Mouse (Mus musculus) limb, embryonic 13.5 days (tissue): Measurements from ENCODE around the gene Dnmt3a. TPM values are rescaled to one million over a fixed set of nuclear protein-coding genes. Genes with fewer than 3 reads are reported as not detected.

Experiments
- ATAC-seq: fragments of 200-750 bp; cut with Nextera tagmentation; 2 replicates; pipeline ENCODE4 v1.8.0; 2017; ENCODE audit warnings: low read depth, moderate number of reproducible peaks, moderate TSS enrichment; ENCODE audit not compliant: low FRiP score
- H3K27ac ChIP-seq: fragments of 300-500 bp; sonication (generic); 2 replicates; pipeline ENCODE4 v1.5.1; 2015; ENCODE audit warnings: inconsistent platforms, mild to moderate bottlenecking, moderate library complexity
- H3K27me3 ChIP-seq: fragments of 300-500 bp; sonication (generic); 2 replicates; pipeline ENCODE4 v1.6.1; 2015; ENCODE audit warnings: mild to moderate bottlenecking, inconsistent platforms
- H3K36me3 ChIP-seq: fragments of 300-500 bp; sonication (generic); 2 replicates; pipeline ENCODE4 v1.6.1; 2015; ENCODE audit warnings: inconsistent platforms, mild to moderate bottlenecking, moderate library complexity
- H3K4me1 ChIP-seq: fragments of 300-500 bp; sonication (generic); 2 replicates; pipeline ENCODE4 v1.6.1; 2015; ENCODE audit warnings: inconsistent platforms
- H3K4me2 ChIP-seq: fragments of 300-500 bp; sonication (generic); replicated peaks from 2 replicates; pipeline ENCODE4 v1.6.1; 2015; ENCODE audit warnings: inconsistent platforms, mild to moderate bottlenecking, moderate library complexity
- H3K4me3 ChIP-seq: fragments of 300-500 bp; sonication (generic); 2 replicates; pipeline ENCODE4 v1.5.1; 2015; ENCODE audit warnings: moderate library complexity, mild to moderate bottlenecking, inconsistent platforms
- H3K9ac ChIP-seq: fragments of 300-500 bp; sonication (generic); 2 replicates; pipeline ENCODE4 v1.6.1; 2015; ENCODE audit warnings: mild to moderate bottlenecking, inconsistent platforms
- H3K9me3 ChIP-seq: fragments of 300-500 bp; sonication (generic); 2 replicates; pipeline ENCODE4 v1.6.1; 2016; ENCODE audit warnings: inconsistent platforms
- WGBS: fragments of 180-500 bp; shearing (Covaris S2); methylation state at CpG from one replicate; pipeline ENCODE4 v1.1.7; 2015; 5-methylcytosine and 5-hydroxymethylcytosine counted together
- polyA plus RNA-seq: library from polyadenylated mRNA; unstranded; fragments of >200 nt; fragmentation: Nextera tagmentation; extraction: Ambion mirVana; gene quantifications from 2 replicates; pipeline ENCODE4 v1.2.1, GENCODE M21; 2015

The Dnmt3a gene
- polyA plus RNA-seq, 1 experiment from 2014 or later = 200 TPM

DNA sequence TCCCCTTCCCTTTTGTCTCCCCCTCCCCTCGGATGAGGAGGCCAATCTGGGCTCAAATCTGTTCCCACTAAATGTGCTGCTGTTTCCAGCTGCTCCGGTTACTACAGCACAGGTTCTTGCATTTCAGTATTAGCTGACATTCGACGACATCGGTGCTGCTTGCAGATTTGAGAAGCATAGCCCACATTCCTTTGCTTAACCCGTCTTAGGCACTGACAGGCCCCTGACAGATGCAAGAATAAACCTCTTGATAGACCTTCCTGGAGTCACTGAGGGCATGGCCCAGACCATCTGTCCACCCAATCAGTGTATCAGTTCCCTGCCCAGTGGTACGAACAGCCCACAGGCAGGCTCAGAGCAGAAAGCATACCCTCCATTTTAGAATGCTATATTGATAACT is 38.1 kb downstream of the Dnmt3a start:
- H3K36me3 ChIP-seq = peaks cover 58% of the 10 kb centered on the region

DNA sequence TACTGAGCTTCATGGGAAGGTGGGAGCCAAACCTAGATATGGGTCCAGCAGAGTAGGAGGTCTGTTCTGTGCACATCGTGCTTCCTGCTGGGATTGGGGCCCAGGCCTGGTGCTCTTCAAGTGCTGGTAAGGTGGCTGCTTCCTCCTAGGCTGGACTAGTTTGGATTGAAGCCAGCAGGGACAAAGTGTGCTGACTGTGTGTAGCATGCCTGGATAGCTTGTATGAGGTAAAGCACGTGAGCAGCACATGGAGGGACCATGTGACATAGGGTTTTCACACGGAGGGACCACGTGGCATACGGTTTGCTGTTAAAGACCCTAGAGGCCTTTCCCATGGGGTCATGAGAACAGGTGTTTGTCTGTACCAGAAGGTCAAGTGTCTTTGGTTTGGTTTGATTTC is 38.5 kb downstream of the Dnmt3a start:
- Histone ChIP-seq H3K27me3 (no peaks in the 10 kb centered on the region), H3K9ac (no peak overlapping the region), H3K4me3 (no peak overlapping the region), H3K27ac (peak overlapping the region; percentile 87), H3K36me3 (peaks cover 58% of the 10 kb centered on the region), H3K9me3 (no peaks in the 10 kb centered on the region), H3K4me1 (peaks cover 42% of the 10 kb centered on the region), H3K4me2 (no peak overlapping the region)
- peak; percentile 5; the same call in 1 of the 2 replicates for ATAC-seq
- 60% methylated on average over 5 of the region's 5 CpGs for WGBS

More for the DNA sequence above, 38.1 kb downstream of the Dnmt3a start:
- peaks cover 40% of the 10 kb centered on the region for H3K4me1 ChIP-seq
- H3K4me2 ChIP-seq = peak overlapping the region; percentile 39
- WGBS = 15% methylated on average over 7 of the region's 7 CpGs
- no peaks in the 10 kb centered on the region for H3K9me3 ChIP-seq
- peak overlapping the region; percentile 87 for H3K27ac ChIP-seq
- ATAC-seq = peak; percentile 76
- 0 out of 2 replicates have a peak overlapping the region, but pooled peaks have one; percentile 14 for H3K9ac ChIP-seq
- H3K4me3 ChIP-seq = no peak overlapping the region
- H3K27me3 ChIP-seq = no peaks in the 10 kb centered on the region

DNA sequence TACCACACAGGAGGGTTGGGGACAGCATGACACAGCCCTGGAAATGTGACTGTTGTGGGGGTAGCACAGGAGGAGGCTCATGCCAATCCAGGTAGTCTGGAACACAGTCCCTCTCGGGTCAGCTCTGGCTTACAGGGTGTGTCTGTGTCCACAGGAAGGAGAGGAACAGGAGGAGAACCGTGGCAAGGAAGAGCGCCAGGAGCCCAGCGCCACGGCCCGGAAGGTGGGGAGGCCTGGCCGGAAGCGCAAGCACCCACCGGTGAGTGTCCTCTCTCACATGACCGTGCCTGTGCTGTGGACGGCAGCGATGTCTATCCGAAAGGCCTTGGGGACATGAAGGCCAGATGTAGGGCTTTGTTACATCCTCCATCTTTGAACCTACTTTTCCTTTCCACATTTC is 43.7 kb downstream of the Dnmt3a start:
- 89% methylated on average over 13 of the region's 13 CpGs for WGBS
- no peak overlapping the region for H3K4me3 ChIP-seq
- H3K4me2 ChIP-seq = no peak overlapping the region
- no peak for ATAC-seq
- 0 out of 2 replicates have a peak overlapping the region, but pooled peaks have one; percentile 20 for H3K9ac ChIP-seq
- no peak overlapping the region; the same call in 1 of the 2 replicates for H3K27ac ChIP-seq
- peaks cover 21% of the 10 kb centered on the region for H3K4me1 ChIP-seq
- no peaks in the 10 kb centered on the region for H3K27me3 ChIP-seq
- peaks cover 71% of the 10 kb centered on the region for H3K36me3 ChIP-seq
- no peaks in the 10 kb centered on the region for H3K9me3 ChIP-seq

DNA sequence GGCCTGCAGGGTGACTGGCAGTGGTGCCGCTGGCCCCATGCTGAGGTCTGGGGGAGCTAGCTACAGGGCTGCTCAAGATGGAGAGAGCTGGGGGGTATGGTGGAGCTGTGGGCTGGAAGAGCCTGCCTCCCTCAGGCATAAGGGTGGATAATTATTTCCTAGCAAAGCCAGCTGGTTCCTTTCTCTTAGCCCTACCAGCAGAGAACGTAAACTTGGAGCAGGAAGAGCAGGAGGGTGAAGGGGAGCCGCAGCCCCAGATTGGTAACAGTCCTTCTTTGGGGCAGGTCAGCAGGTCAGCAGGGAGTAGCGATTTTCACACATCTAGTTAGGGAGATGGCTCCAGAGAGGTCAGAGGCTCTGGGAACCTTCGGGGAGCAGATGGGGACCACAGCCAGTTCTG is 44.4 kb downstream of the Dnmt3a start:
- 12% methylated on average over 5 of the region's 5 CpGs for WGBS
- no peak for ATAC-seq
- Histone ChIP-seq H3K27ac (peak overlapping the region; percentile 63; the same call in 1 of the 2 replicates), H3K4me3 (no peak overlapping the region), H3K36me3 (peaks cover 71% of the 10 kb centered on the region), H3K9me3 (no peaks in the 10 kb centered on the region), H3K4me1 (peaks cover 24% of the 10 kb centered on the region), H3K9ac (peak overlapping the region; percentile 20; the same call in 1 of the 2 replicates), H3K27me3 (no peaks in the 10 kb centered on the region), H3K4me2 (no peak overlapping the region)

DNA sequence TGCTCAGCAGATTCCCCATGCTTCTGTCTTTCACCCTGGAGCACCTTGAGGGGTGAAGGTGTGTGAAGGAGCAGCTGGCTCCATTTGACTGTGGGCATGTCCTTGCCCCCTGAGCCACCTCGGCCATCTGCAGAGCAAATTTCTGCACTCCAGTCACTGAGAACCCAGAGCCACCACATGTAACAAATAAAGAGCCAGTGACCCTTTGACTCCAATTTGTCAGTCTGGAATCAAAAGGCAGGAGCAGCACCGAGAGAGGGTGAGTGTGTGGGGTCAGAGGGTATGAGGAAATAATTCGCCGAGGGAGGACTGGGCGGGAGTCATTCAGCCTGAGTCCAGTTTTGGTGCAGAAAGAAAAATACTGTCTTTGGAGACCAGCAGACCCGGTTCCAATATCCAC is 44.9 kb downstream of the Dnmt3a start:
- H3K36me3 ChIP-seq = peaks cover 69% of the 10 kb centered on the region
- H3K4me1 ChIP-seq = peaks cover 27% of the 10 kb centered on the region
- ATAC-seq = no peak
- no peak overlapping the region for H3K9ac ChIP-seq
- no peaks in the 10 kb centered on the region for H3K27me3 ChIP-seq
- 22% methylated on average over 6 of the region's 6 CpGs for WGBS
- H3K27ac ChIP-seq = no peak overlapping the region
- H3K4me2 ChIP-seq = no peak overlapping the region
- no peaks in the 10 kb centered on the region for H3K9me3 ChIP-seq
- no peak overlapping the region for H3K4me3 ChIP-seq

DNA sequence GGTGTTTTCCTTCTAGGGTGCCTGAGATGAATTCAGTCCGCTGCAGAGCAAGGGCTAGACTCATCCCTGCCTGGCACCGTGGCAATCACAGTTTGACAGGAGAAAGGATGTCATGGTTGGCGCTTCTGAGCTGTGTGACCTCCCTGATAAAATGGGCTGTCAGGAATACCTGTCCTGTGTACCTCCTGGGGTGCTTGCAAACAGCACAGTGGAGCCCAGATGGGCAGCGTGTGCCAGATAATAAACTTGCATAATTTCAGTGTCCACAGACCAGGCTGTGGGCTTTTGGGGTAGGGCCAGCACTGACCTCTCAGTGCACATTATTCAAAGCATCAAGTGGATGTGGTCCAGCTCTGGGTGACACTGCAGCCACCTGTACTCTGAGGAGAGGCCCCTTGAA is 45.4 kb downstream of the Dnmt3a start:
- Histone ChIP-seq H3K27ac (no peak overlapping the region), H3K36me3 (peaks cover 68% of the 10 kb centered on the region), H3K9me3 (no peaks in the 10 kb centered on the region), H3K4me2 (no peak overlapping the region), H3K4me1 (peaks cover 31% of the 10 kb centered on the region), H3K4me3 (no peak overlapping the region), H3K27me3 (no peaks in the 10 kb centered on the region), H3K9ac (no peak overlapping the region)
- no peak for ATAC-seq
- 60% methylated on average over 4 of the region's 4 CpGs for WGBS

DNA sequence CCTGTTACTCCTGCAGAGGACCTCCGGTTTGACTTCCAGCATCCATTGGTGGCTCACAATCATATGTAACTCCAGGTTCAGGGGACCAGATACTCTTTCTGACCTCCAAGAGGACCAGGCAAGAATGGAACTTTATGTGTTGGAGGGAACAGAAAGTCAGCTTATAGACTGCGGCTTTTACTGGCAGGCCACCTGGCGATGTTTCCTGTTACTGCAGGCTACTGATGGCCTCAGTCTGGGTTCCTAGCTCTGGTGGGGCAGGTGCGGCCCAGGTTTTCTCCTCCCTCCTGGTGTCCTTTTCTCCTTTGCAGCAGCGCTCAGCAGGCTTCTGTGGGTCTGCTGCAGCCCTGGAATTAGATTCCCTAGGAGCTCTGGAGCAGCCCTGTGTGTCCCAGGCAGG is 46.7 kb downstream of the Dnmt3a start:
- Histone ChIP-seq H3K27ac (no peak overlapping the region), H3K4me3 (no peak overlapping the region), H3K4me2 (no peak overlapping the region), H3K4me1 (peaks cover 41% of the 10 kb centered on the region), H3K36me3 (peaks cover 80% of the 10 kb centered on the region), H3K9ac (no peak overlapping the region), H3K9me3 (no peaks in the 10 kb centered on the region), H3K27me3 (no peaks in the 10 kb centered on the region)
- 37% methylated on average over 5 of the region's 5 CpGs for WGBS
- no peak for ATAC-seq

DNA sequence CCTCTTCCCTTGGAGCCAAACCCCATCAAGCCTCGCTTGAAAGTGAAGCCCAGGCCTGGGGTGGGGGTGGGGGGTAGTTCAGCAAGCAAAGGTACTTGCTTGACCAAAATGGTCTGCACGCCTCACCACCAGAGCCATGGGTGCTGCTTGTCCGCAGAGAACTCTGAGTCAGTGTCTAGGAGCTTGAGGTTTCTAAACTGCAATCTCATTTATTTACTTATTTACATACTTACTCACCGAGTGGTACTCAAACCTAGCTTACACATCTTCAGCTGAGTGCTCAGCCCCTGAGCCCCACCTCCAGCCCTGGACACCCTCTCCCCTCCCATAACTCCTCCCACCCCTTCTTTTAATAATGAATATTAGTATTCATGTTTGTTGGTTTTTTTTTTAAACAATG is 48.6 kb downstream of the Dnmt3a start:
- Histone ChIP-seq H3K9ac (no peak overlapping the region), H3K36me3 (peaks cover 82% of the 10 kb centered on the region), H3K27me3 (no peaks in the 10 kb centered on the region), H3K4me3 (no peak overlapping the region), H3K4me2 (no peak overlapping the region), H3K27ac (no peak overlapping the region), H3K4me1 (peaks cover 39% of the 10 kb centered on the region), H3K9me3 (no peaks in the 10 kb centered on the region)
- no peak for ATAC-seq
- 74% methylated on average over 4 of the region's 4 CpGs for WGBS

DNA sequence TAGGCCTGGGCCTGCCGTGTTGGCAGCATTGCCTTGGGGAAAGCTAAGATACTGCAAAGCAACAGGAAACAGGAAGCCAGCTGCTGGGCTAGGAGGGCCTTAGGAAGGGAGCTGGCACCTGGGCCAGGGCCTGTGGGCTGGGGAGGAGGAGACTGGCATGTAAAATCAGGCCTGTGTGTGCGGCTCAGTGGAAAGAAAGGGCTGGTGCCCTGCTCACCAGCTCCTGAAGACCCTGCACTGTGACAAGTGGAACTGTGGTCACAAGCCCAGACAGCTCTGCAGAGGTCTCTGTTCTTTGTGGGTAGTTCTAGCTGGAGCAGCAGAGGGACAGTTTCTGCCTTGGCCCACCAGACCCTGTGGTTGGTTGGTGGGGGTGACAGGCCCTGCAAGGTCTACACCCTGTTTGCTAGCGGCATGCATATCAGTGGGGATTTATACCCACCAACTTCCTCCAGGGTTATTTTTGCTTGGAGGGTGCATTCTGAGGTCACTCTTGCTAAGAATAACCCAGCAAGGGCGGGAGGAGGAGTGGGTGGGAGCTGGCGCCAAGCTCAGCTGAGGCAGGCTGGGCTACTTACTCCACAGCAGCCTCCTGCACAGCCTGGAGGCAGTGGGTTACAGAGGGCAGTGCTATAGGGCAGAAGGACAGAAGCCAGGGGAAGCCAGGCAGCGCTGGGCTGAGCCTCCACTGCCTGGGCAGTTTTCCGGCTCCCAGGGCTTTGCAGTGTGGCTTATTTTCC is 50.1 kb downstream of the Dnmt3a start:
- no peaks in the 10 kb centered on the region for H3K9me3 ChIP-seq
- peak; percentile 57 for ATAC-seq
- H3K27me3 ChIP-seq = no peaks in the 10 kb centered on the region
- H3K4me1 ChIP-seq = peaks cover 29% of the 10 kb centered on the region
- H3K4me2 ChIP-seq = no peak overlapping the region
- H3K4me3 ChIP-seq = no peak overlapping the region
- 0 out of 2 replicates have a peak overlapping the region, but pooled peaks have one; percentile 31 for H3K9ac ChIP-seq
- peaks cover 81% of the 10 kb centered on the region for H3K36me3 ChIP-seq
- WGBS = 54% methylated on average over 7 of the region's 7 CpGs
- peak overlapping the region; percentile 72 for H3K27ac ChIP-seq

DNA sequence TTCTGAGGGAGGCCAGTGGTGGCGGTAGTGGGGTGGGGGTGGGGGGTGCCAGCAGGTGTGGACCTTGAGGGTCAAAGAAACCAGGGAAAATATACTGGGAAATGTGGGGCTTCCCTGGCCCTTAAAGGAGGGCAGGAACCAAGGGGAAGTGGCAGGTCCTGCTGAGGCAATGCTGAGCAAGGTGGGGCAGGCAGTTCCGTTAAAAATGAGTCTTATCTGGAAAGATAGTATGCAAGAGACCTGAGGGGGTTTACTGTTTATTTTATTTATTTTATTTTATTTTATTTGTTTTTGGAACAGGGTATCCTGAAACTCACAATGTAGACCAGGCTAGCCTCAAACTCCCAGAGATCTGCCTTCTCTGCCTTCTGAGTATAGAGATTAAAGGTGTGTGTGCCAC is 50.9 kb downstream of the Dnmt3a start:
- peak overlapping the region; percentile 72 for H3K27ac ChIP-seq
- ATAC-seq = no peak
- no peaks in the 10 kb centered on the region for H3K27me3 ChIP-seq
- WGBS = 66% methylated on average over 2 of the region's 2 CpGs
- H3K9me3 ChIP-seq = no peaks in the 10 kb centered on the region
- H3K4me2 ChIP-seq = no peak overlapping the region
- H3K9ac ChIP-seq = no peak overlapping the region
- H3K4me3 ChIP-seq = no peak overlapping the region
- H3K36me3 ChIP-seq = peaks cover 82% of the 10 kb centered on the region
- H3K4me1 ChIP-seq = peaks cover 29% of the 10 kb centered on the region

DNA sequence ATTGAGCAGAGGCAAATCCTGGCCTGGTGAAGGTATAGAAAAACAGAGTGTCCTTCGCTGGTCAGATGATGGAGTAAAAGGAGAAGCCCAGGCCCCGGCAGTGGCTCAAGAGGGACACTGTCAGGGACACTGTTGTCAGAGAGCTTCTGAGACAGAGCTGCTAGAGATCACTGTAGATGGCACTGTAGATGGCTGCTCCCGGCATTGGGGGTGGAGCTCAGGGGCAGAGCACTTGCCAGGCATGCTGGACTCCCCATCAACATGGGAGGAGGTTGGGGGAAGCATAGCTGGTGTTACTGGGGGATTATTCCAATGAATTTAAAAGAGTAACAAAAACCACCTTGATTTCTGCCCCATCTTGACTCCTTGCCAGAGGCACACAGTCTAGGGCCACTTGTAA is 51.4 kb downstream of the Dnmt3a start:
- Histone ChIP-seq H3K4me2 (no peak overlapping the region), H3K27me3 (no peaks in the 10 kb centered on the region), H3K4me3 (no peak overlapping the region), H3K4me1 (peaks cover 29% of the 10 kb centered on the region), H3K27ac (no peak overlapping the region), H3K9ac (no peak overlapping the region), H3K9me3 (no peaks in the 10 kb centered on the region), H3K36me3 (peaks cover 87% of the 10 kb centered on the region)
- WGBS = 81% methylated on average over 3 of the region's 3 CpGs
- no peak for ATAC-seq

DNA sequence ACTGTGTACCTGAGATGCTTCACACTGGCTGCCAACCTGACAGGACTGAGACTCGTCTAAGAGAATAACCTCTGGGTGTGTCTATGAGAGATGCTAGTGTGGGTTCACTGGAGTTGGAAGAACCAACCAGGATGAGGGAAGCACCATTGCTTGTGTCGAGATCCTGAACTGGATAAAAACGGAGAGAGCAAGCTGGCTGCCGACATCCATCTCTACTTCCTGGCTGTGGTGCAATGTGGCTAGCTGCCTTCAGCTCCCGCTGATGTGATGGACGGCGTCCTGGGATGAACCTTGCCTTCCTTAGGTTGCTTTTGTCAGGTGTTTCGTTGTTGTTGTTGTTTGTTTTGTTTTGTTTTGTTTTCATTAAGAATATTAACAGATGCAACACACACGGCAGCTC is 52.0 kb downstream of the Dnmt3a start:
- Histone ChIP-seq H3K9ac (no peak overlapping the region), H3K4me2 (no peak overlapping the region), H3K4me1 (peaks cover 29% of the 10 kb centered on the region), H3K27ac (no peak overlapping the region), H3K36me3 (peaks cover 87% of the 10 kb centered on the region), H3K27me3 (no peaks in the 10 kb centered on the region), H3K4me3 (no peak overlapping the region), H3K9me3 (no peaks in the 10 kb centered on the region)
- ATAC-seq = no peak
- 80% methylated on average over 9 of the region's 9 CpGs for WGBS

DNA sequence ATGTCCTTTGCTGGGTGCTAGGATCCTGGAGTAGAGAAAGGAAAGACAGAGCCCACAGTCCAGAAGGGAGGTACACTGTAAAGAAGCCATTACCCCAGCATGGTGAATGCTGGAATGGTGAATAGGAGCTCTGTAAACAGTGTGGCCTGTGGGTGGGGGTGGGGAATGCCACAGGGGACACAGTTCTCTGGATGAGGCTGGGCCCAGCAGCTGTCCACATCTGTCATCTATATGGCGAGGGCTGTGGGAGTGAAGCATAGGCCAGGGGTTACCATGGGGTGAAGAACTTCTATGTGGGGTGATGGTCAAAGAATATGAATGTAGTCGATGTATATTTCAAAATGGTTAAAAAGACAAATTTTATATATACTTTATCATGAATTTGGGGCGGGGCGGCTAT is 52.9 kb downstream of the Dnmt3a start:
- Histone ChIP-seq H3K4me3 (no peak overlapping the region), H3K9me3 (no peaks in the 10 kb centered on the region), H3K9ac (no peak overlapping the region), H3K36me3 (peaks cover 87% of the 10 kb centered on the region), H3K4me2 (no peak overlapping the region), H3K27ac (no peak overlapping the region), H3K4me1 (peaks cover 29% of the 10 kb centered on the region), H3K27me3 (no peaks in the 10 kb centered on the region)
- 81% methylated on average over 4 of the region's 4 CpGs for WGBS
- no peak; the same call in 1 of the 2 replicates for ATAC-seq
